ENCODE assay signal across 9 mouse cellular contexts in the genomic region with DNA sequence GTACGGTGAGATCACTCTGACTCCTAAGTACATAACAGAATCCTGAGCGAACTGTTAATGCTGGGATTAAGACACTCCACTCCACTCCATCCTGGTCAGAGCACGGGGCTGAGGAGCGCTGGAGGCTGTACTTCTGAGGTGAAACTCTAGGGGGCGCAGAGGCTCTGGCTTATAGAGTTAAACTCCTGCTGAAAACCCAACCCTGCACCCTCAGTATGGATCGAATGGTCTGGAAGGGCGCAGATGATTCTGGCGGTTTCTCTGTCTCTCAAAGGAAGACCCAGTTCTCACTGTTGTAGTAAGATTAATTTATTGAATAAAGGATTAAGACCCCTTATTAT. TPM values are rescaled to one million over a fixed set of nuclear protein-coding genes. Genes with fewer than 3 reads are reported as not detected.
DNase-seq lines count a peak whose midpoint lies in the region; ATAC-seq and TF ChIP-seq lines count a peak whose summit lies in the region.
"Had no signal": no experiment of that assay in that cellular context is flagged by ENCODE, and none has a peak within 500 bp of the region (broad histone marks: within the 10 kb centered on the region; RNA-seq: fewer than 3 reads in every experiment).

No protein-coding gene starts in this region.

- ATAC-seq in forebrain, embryonic 11.5 days (replicated peaks; ENCODE audit: low FRiP score) = 0 out of 2 replicates have a peak, but pooled peaks have one; percentile 24
- no peak; the same call in 1 of the 2 replicates for ATAC-seq in forebrain, embryonic 13.5 days
- ATAC-seq in granulocyte monocyte progenitor cell, adult 5-6 weeks (replicated peaks; ENCODE audit: poor library complexity, severe bottlenecking) = peak; percentile 74
- ATAC-seq in lung, postnatal 0 days = peak; percentile 69

- H3K27me3 ChIP-seq in forebrain, embryonic 11.5 days (ENCODE audit: control insufficient read depth, insufficient read depth, low read length) = peaks cover 20% of the 10 kb centered on the region
- H3K27me3 ChIP-seq in forebrain, embryonic 13.5 days = peaks cover 74% of the 10 kb centered on the region
- peaks cover 12% of the 10 kb centered on the region; the same call in 1 of the 2 replicates for H3K27me3 ChIP-seq in lung, postnatal 0 days (replicated peaks; ENCODE audit: insufficient read depth, low read length)

- no peaks in the 10 kb centered on the region for H3K4me1 ChIP-seq in forebrain, embryonic 11.5 days (replicated peaks; ENCODE audit: control insufficient read depth, insufficient read depth, low read length)
- H3K4me1 ChIP-seq in forebrain, embryonic 13.5 days = no peaks in the 10 kb centered on the region
- no peaks in the 10 kb centered on the region for H3K4me1 ChIP-seq in lung, postnatal 0 days (ENCODE audit: insufficient read depth, low read depth, low read length)

- no peak overlapping the region for H3K4me2 ChIP-seq in forebrain, embryonic 11.5 days (ENCODE audit: low read depth, low read length, severe bottlenecking)
- H3K4me2 ChIP-seq in forebrain, embryonic 13.5 days = no peak overlapping the region
- no peak overlapping the region for H3K4me2 ChIP-seq in lung, postnatal 0 days (replicated peaks; ENCODE audit: low read depth, low read length)
- H3K4me2 ChIP-seq: limb, embryonic 15.5 days had no signal

- no peaks in the 10 kb centered on the region for H3K36me3 ChIP-seq in forebrain, embryonic 11.5 days (ENCODE audit: control insufficient read depth, insufficient read depth, low read length)
- no peaks in the 10 kb centered on the region for H3K36me3 ChIP-seq in forebrain, embryonic 13.5 days (ENCODE audit: poor library complexity, severe bottlenecking)
- no peaks in the 10 kb centered on the region for H3K36me3 ChIP-seq in lung, postnatal 0 days (ENCODE audit: insufficient read depth, low read length)
- H3K36me3 ChIP-seq: limb, embryonic 15.5 days had no signal

- H3K9ac ChIP-seq in forebrain, embryonic 11.5 days (ENCODE audit: low read length) = no peak overlapping the region
- H3K9ac ChIP-seq in forebrain, embryonic 13.5 days = no peak overlapping the region
- no peak overlapping the region for H3K9ac ChIP-seq in lung, postnatal 0 days (replicated peaks; ENCODE audit: low read depth)
- H3K9ac ChIP-seq: limb, embryonic 15.5 days had no signal

- no peaks in the 10 kb centered on the region for H3K9me3 ChIP-seq in forebrain, embryonic 11.5 days (ENCODE audit: control insufficient read depth, low read length)
- no peaks in the 10 kb centered on the region for H3K9me3 ChIP-seq in forebrain, embryonic 13.5 days (replicated peaks)
- no peaks in the 10 kb centered on the region for H3K9me3 ChIP-seq in lung, postnatal 0 days (ENCODE audit: low read length)
- H3K9me3 ChIP-seq: limb, embryonic 15.5 days had no signal

- DNase-seq in forebrain, embryonic 11.5 days (ENCODE audit: low spot score) = peak; percentile 84
- DNase-seq in NIH3T3 (ENCODE audit: low read depth) = peak; percentile 72
- DNase-seq in cerebellum, postnatal 25 days = peak; percentile 61 to 79
- peak; percentile 86 for DNase-seq in kidney, postnatal 10 days
- peak; percentile 63 for DNase-seq in lung, postnatal 0 days (ENCODE audit: low spot score)
- peak; percentile 50 to 85 for DNase-seq in spleen, postnatal 4 days (ENCODE audit: low spot score in 2 of 2)

- 22% methylated on average over 8 of the region's 8 CpGs for WGBS in forebrain, embryonic 11.5 days
- 18% methylated on average over 8 of the region's 8 CpGs for WGBS in forebrain, embryonic 13.5 days
- WGBS in lung, postnatal 0 days = 15% methylated on average over 8 of the region's 8 CpGs

- TF ChIP-seq CTCF in lung, postnatal 0 days (IDR thresholded peaks at IDR 0.05) = peak; percentile 86

- TF ChIP-seq EP300 in lung, postnatal 0 days (IDR thresholded peaks at IDR 0.05) = no peak

- H3K4me3 ChIP-seq in forebrain, embryonic 11.5 days (ENCODE audit: low read depth, low read length) = no peak overlapping the region
- H3K4me3 ChIP-seq in forebrain, embryonic 13.5 days = no peak overlapping the region
- H3K4me3 ChIP-seq in lung, postnatal 0 days (ENCODE audit: low read depth, low read length) = no peak overlapping the region
- H3K4me3 ChIP-seq: limb, embryonic 15.5 days had no signal

- H3K27ac ChIP-seq in forebrain, embryonic 11.5 days (ENCODE audit: low read depth, low read length) = no peak overlapping the region
- H3K27ac ChIP-seq in forebrain, embryonic 13.5 days = no peak overlapping the region
- H3K27ac ChIP-seq in lung, postnatal 0 days (ENCODE audit: low read length) = no peak overlapping the region
- H3K27ac ChIP-seq: limb, embryonic 15.5 days had no signal

RNA-seq across cellular contexts. Expression of a gene that starts 8.1 kb away (rescaled TPM):
- polyA plus RNA-seq in forebrain, embryonic 11.5 days (2014; fragmentation: Nextera tagmentation; extraction: Ambion mirVana) = 0.75 and 1.3 TPM in 2 replicates
- 0.26 and 0.28 TPM in 2 replicates for polyA plus RNA-seq in forebrain, embryonic 13.5 days (2015; fragmentation: Nextera tagmentation; extraction: Ambion mirVana)
- 5.3 and 6.4 TPM in 2 replicates for total RNA-seq in granulocyte monocyte progenitor cell, adult 5-6 weeks (2014; fragmentation: Nextera tagmentation)
- 6.3 and 6.7 TPM in 2 replicates for total RNA-seq in granulocyte monocyte progenitor cell, adult 5-6 weeks (2017)
- polyA plus RNA-seq in lung, postnatal 0 days (2015; fragmentation: Nextera tagmentation; extraction: Ambion mirVana) = 1.9 and 2.0 TPM in 2 replicates

RNA-seq across cellular contexts. Expression of a gene that starts 23.3 kb away (rescaled TPM):
- polyA plus RNA-seq in forebrain, embryonic 11.5 days (2014; fragmentation: Nextera tagmentation; extraction: Ambion mirVana) = 0.48 and 0.75 TPM in 2 replicates
- polyA plus RNA-seq in forebrain, embryonic 13.5 days (2015; fragmentation: Nextera tagmentation; extraction: Ambion mirVana) = 0.20 and 0.36 TPM in 2 replicates
- total RNA-seq in granulocyte monocyte progenitor cell, adult 5-6 weeks (2014; fragmentation: Nextera tagmentation) = 0.47 and 0.80 TPM in 2 replicates
- total RNA-seq in granulocyte monocyte progenitor cell, adult 5-6 weeks (2017) = 0.43 TPM in 1 of 2 replicates, not detected in the other
- 0.23 and 0.43 TPM in 2 replicates for polyA plus RNA-seq in lung, postnatal 0 days (2015; fragmentation: Nextera tagmentation; extraction: Ambion mirVana)

RNA-seq across cellular contexts. Expression of a gene that starts 27.9 kb away (rescaled TPM):
- polyA plus RNA-seq in forebrain, embryonic 11.5 days (2014; fragmentation: Nextera tagmentation; extraction: Ambion mirVana) = 0.27 and 0.31 TPM in 2 replicates
- polyA plus RNA-seq in forebrain, embryonic 13.5 days (2015; fragmentation: Nextera tagmentation; extraction: Ambion mirVana) = 0.13 and 0.16 TPM in 2 replicates
- 1.8 and 4.3 TPM in 2 replicates for total RNA-seq in granulocyte monocyte progenitor cell, adult 5-6 weeks (2014; fragmentation: Nextera tagmentation)
- total RNA-seq in granulocyte monocyte progenitor cell, adult 5-6 weeks (2017) = 0.34 and 0.62 TPM in 2 replicates
- 2.8 and 3.3 TPM in 2 replicates for polyA plus RNA-seq in lung, postnatal 0 days (2015; fragmentation: Nextera tagmentation; extraction: Ambion mirVana)

RNA-seq across cellular contexts. Expression of a gene that starts 28.6 kb away (rescaled TPM):
- polyA plus RNA-seq in forebrain, embryonic 11.5 days (2014; fragmentation: Nextera tagmentation; extraction: Ambion mirVana) = 0.40 TPM in 1 of 2 replicates, not detected in the other
- polyA plus RNA-seq in forebrain, embryonic 13.5 days (2015; fragmentation: Nextera tagmentation; extraction: Ambion mirVana) = 0.28 and 0.42 TPM in 2 replicates
- not detected in 2 replicates for total RNA-seq in granulocyte monocyte progenitor cell, adult 5-6 weeks (2014; fragmentation: Nextera tagmentation)
- total RNA-seq in granulocyte monocyte progenitor cell, adult 5-6 weeks (2017) = 1.9 TPM in 1 of 2 replicates, not detected in the other
- polyA plus RNA-seq in lung, postnatal 0 days (2015; fragmentation: Nextera tagmentation; extraction: Ambion mirVana) = 0.15 and 0.44 TPM in 2 replicates

RNA-seq across cellular contexts. Expression of a gene that starts 39.8 kb away (rescaled TPM):
- 67.2 and 71.4 TPM in 2 replicates for polyA plus RNA-seq in forebrain, embryonic 11.5 days (2014; fragmentation: Nextera tagmentation; extraction: Ambion mirVana)
- 74.0 and 78.7 TPM in 2 replicates for polyA plus RNA-seq in forebrain, embryonic 13.5 days (2015; fragmentation: Nextera tagmentation; extraction: Ambion mirVana)
- total RNA-seq in granulocyte monocyte progenitor cell, adult 5-6 weeks (2014; fragmentation: Nextera tagmentation) = 65.1 and 68.0 TPM in 2 replicates
- total RNA-seq in granulocyte monocyte progenitor cell, adult 5-6 weeks (2017) = 65.8 and 70.8 TPM in 2 replicates
- 43.2 and 47.5 TPM in 2 replicates for polyA plus RNA-seq in lung, postnatal 0 days (2015; fragmentation: Nextera tagmentation; extraction: Ambion mirVana)
